Mouse (Mus musculus): ENCODE results near the gene Foxp1.

DNA sequence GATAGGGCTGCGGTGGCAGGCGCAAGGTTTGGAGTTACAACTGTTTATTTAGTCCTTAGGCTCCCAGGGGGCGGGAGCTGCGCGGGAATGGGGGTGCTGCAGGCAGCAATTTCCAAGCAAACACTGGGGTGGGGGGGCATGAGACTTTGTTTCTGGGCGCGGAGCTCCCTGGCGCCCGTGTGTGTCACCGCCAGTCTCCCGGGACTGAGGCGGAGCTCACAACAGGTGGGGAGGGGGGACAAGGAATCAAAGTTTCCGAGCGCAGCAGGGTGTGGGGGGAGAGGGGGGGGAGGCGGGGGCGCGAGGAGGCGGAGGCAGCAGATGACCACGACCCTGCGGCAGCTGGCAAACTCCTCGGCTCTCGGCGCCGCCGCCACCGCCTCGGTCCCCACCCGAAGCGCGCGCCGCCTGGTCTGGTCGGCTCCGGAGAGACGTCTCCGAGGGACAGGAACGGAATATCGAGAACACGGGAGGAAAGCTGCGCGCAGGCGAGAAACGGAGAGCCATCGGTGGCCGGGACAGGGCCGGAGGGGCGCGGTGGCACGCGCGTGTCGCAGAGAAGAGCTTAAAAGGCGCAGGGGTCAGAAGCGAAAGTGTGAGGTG lies 1.4 kb downstream of the Foxp1 start:
- TF ChIP-seq CTCF (IDR thresholded peaks at IDR 0.05; ENCODE audit: low read depth, low read length), result no peak
- no peak for TF ChIP-seq TAL1 (conservative IDR thresholded peaks at IDR 0.05; ENCODE audit: low read depth, low read length)

Measured in G1E (cell line).